Mouse (Mus musculus) spleen, adult 2 months (tissue): ENCODE results near the gene Nmt1.

Experiments used
- CTCF ChIP-seq: fragments of 200-500 bp; IDR thresholded peaks from 2 replicates; pipeline ENCODE4 v1.5.1; 2011; ENCODE audit warnings: mild to moderate bottlenecking, inconsistent platforms; ENCODE audit not compliant: insufficient read depth, insufficient read length, insufficient replicate concordance; ENCODE audit errors: extremely low read depth
- POLR2A ChIP-seq: fragments of 200-500 bp; IDR thresholded peaks from 2 replicates; pipeline ENCODE4 v1.6.1; 2011; ENCODE audit warnings: low read depth, low read length, inconsistent platforms

GRCm38 (mm10) chr11:103069731-103070130 is 41.7 kb downstream of the Nmt1 start:
- no peak for TF ChIP-seq CTCF
- TF ChIP-seq POLR2A: no peak
